Mouse (Mus musculus) megakaryocyte, embryonic 14.5 days (primary cell): Measurements from ENCODE around the gene Zmym4. TPM values are rescaled to one million over a fixed set of nuclear protein-coding genes. Genes with fewer than 3 reads are reported as not detected.

Experiments used
- H3K27me3 ChIP-seq: replicated peaks from 2 replicates; pipeline ENCODE3; 2012; ENCODE audit warnings: inconsistent platforms
- H3K36me3 ChIP-seq: replicated peaks from 2 replicates; pipeline ENCODE3; 2012; ENCODE audit warnings: low read length, inconsistent platforms, mixed read lengths
- H3K4me1 ChIP-seq: 2 replicates; pipeline ENCODE4 v1.6.1; 2012; ENCODE audit warnings: inconsistent platforms
- H3K4me3 ChIP-seq: replicated peaks from 2 replicates; pipeline ENCODE3; 2012; ENCODE audit warnings: moderate library complexity, mild to moderate bottlenecking, inconsistent platforms
- H3K9me3 ChIP-seq: 2 replicates; pipeline ENCODE4 v1.6.1; 2012; ENCODE audit warnings: inconsistent platforms
- FLI1 ChIP-seq: IDR thresholded peaks from 2 replicates; pipeline ENCODE4 v1.6.1; 2012; ENCODE audit warnings: low read length, inconsistent platforms, mixed read lengths
- GATA1 ChIP-seq: IDR thresholded peaks from 3 replicates; pipeline ENCODE4 v1.6.1; 2012; ENCODE audit warnings: mixed read lengths, low read length, inconsistent platforms, borderline replicate concordance
- polyA plus RNA-seq: library from polyadenylated mRNA; stranded (reverse); fragments of >175 nt; gene quantifications from 2 replicates; pipeline ENCODE4 v1.2.3, GENCODE M21; 2012; ENCODE audit warnings: low replicate concordance; ENCODE audit not compliant: insufficient read depth

Gene Zmym4
- polyA plus RNA-seq, 1 experiment = 0.69 TPM

- TF ChIP-seq GATA1 (no peak), FLI1 (no peak)
- H3K4me3 ChIP-seq = no peak overlapping the region
These were observed 24.5 kb downstream of the Zmym4 start for GRCm38 (mm10) chr4:126943421-126943820.

DNA sequence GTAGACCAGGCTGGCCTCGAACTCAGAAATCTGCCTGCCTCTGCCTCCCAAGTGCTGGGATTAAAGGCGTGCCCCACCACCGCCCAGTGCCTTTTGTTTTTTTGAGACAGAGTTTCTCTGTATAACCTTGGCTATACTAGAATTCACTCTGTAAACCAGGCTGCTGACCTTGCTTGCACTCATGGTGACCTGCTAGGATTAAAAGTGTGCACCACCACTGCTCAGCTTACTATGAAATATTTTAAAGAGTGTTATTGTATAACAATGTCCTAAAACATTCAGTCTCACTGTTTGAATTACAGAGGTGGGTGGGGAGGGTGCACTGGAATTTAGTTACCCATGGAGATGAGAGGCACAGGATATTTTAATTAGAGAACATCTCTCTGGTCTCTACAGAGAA is 25.1 kb downstream of the Zmym4 start:
- H3K4me1 ChIP-seq = no peaks in the 10 kb centered on the region
- H3K9me3 ChIP-seq = no peaks in the 10 kb centered on the region
- no peak for TF ChIP-seq FLI1
- TF ChIP-seq GATA1 = no peak
- peaks cover 43% of the 10 kb centered on the region for H3K36me3 ChIP-seq
- no peaks in the 10 kb centered on the region for H3K27me3 ChIP-seq
- no peak overlapping the region for H3K4me3 ChIP-seq

More at GRCm38 (mm10) chr4:126943421-126943820, 24.5 kb downstream of the Zmym4 start:
- peaks cover 37% of the 10 kb centered on the region for H3K36me3 ChIP-seq
- no peaks in the 10 kb centered on the region for H3K9me3 ChIP-seq
- no peaks in the 10 kb centered on the region for H3K4me1 ChIP-seq
- no peaks in the 10 kb centered on the region for H3K27me3 ChIP-seq

DNA sequence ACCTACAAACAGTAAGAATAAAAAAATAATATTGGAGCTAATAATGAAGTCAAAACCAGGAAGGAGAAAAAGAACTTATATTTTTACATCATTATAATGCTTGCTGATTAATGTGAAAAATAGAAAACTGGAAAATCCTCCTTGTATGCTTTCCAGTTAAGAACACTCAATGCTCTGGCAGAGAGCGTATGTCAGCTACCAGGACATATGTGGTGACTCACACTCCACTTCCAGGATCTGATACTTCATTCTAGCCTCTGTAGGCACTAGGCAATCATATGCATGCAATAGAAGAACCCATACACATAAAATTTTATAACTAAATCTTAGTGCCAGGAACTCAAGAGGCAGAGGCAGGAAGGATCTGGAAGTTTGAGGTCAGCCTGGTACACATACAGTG is 40.2 kb downstream of the Zmym4 start:
- Histone ChIP-seq H3K36me3 (peaks cover 50% of the 10 kb centered on the region), H3K4me3 (no peak overlapping the region), H3K4me1 (peaks cover 8% of the 10 kb centered on the region; the same call in 1 of the 2 replicates), H3K9me3 (no peaks in the 10 kb centered on the region), H3K27me3 (no peaks in the 10 kb centered on the region)
- TF ChIP-seq GATA1 (no peak), FLI1 (no peak)

GRCm38 (mm10) chr4:126889879-126890278 is 78.1 kb downstream of the Zmym4 start:
- Histone ChIP-seq H3K4me3 (peak overlapping the region; percentile 84), H3K9me3 (no peaks in the 10 kb centered on the region), H3K4me1 (peaks cover 20% of the 10 kb centered on the region), H3K27me3 (no peaks in the 10 kb centered on the region), H3K36me3 (peaks cover 75% of the 10 kb centered on the region)
- TF ChIP-seq FLI1 = no peak
- no peak for TF ChIP-seq GATA1

DNA sequence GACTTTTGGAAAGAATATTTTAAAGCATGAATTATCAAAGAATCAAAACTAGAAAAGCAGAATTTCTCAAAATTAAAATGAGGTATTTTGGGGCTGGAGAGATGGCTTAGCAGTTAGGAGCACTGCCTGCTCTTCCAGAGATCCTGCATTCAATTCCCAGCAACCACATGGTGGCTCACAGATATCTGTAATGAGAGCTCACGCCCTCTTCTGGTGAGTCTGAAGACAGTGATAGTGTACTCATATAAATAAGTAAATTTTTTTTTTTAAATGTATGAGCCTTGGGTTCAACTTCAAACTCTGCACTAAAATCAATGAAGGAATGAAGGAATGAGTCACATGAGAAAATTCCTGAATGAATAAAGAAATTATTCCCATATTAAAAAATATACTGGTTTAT is 82.0 kb downstream of the Zmym4 start:
- Histone ChIP-seq H3K4me3 (no peak overlapping the region), H3K9me3 (no peaks in the 10 kb centered on the region), H3K27me3 (no peaks in the 10 kb centered on the region), H3K36me3 (peaks cover 66% of the 10 kb centered on the region), H3K4me1 (peaks cover 18% of the 10 kb centered on the region)
- no peak for TF ChIP-seq GATA1
- TF ChIP-seq FLI1 = no peak

DNA sequence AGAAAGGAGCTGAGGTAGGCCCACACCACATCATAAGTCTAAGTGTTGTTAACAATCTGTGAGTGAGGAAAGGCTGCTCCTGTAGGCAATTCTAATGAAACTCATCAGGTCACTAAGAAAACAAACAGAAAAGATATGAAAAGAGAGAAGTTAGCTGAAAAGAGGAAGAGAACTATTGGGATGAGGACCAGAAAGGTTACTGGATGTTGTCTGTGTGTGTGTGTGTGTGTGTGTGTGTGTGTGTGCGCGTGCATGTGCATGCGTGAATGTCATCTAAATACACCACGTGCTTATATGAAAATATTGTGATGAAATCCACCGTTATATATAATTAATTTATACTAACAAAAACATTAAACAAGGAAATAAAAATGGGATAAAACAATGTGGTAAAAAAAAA is 84.3 kb downstream of the Zmym4 start:
- Histone ChIP-seq H3K4me1 (peaks cover under 1% of the 10 kb centered on the region; the same call in 1 of the 2 replicates), H3K27me3 (no peaks in the 10 kb centered on the region), H3K36me3 (peaks cover 78% of the 10 kb centered on the region), H3K4me3 (no peak overlapping the region), H3K9me3 (no peaks in the 10 kb centered on the region)
- TF ChIP-seq FLI1 (no peak), GATA1 (no peak)

GRCm38 (mm10) chr4:126879560-126880275 is 88.2 kb downstream of the Zmym4 start:
- Histone ChIP-seq H3K4me1 (no peaks in the 10 kb centered on the region), H3K27me3 (no peaks in the 10 kb centered on the region), H3K4me3 (no peak overlapping the region), H3K9me3 (no peaks in the 10 kb centered on the region), H3K36me3 (peaks cover 90% of the 10 kb centered on the region)
- TF ChIP-seq FLI1 (no peak), GATA1 (no peak)

DNA sequence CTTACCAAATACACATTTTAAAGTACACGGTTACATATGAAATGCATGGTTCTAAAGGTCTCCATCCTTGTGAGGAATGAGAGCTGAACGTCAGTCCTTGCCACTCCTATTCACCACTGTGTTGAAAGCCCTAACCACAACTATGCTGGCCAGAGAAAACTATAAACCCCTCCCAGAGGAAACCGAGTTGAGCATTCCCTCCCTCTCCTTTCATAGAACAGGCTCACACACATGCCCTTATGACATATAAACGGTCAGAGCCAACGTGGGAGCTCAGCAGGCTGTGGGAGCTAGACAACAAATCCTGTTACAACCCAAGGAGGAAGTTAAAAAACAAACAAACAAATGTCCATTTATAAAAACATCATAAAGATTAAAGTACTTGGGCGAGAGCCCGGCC is 95.2 kb downstream of the Zmym4 start:
- H3K4me1 ChIP-seq = peaks cover 3% of the 10 kb centered on the region; the same call in 1 of the 2 replicates
- H3K4me3 ChIP-seq = no peak overlapping the region
- H3K36me3 ChIP-seq = peaks cover 90% of the 10 kb centered on the region
- no peaks in the 10 kb centered on the region for H3K27me3 ChIP-seq
- TF ChIP-seq FLI1 = no peak
- TF ChIP-seq GATA1 = no peak
- no peaks in the 10 kb centered on the region for H3K9me3 ChIP-seq

DNA sequence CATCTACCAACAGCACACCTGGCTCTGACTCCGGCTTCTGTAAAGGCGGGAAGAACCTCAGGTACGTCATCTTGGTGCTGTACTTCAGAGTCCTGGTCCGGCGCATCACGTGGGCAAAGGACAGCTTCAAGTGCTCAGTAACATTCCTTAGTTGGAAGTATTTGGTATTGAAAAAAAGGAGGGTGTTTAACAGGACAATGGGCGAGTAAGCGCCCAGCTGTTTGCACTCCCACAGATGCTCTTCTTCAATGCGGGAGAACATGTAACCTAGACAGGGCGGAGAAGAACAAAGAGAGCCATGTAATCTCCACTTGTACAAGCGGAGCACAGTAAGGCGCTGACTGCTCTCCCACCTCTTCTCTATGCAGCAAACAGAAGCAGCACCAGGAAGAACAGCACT is 99.2 kb downstream of the Zmym4 start:
- Histone ChIP-seq H3K36me3 (peaks cover 91% of the 10 kb centered on the region), H3K4me3 (no peak overlapping the region), H3K4me1 (peaks cover 3% of the 10 kb centered on the region; the same call in 1 of the 2 replicates), H3K9me3 (no peaks in the 10 kb centered on the region), H3K27me3 (no peaks in the 10 kb centered on the region)
- no peak for TF ChIP-seq FLI1
- TF ChIP-seq GATA1 = no peak

DNA sequence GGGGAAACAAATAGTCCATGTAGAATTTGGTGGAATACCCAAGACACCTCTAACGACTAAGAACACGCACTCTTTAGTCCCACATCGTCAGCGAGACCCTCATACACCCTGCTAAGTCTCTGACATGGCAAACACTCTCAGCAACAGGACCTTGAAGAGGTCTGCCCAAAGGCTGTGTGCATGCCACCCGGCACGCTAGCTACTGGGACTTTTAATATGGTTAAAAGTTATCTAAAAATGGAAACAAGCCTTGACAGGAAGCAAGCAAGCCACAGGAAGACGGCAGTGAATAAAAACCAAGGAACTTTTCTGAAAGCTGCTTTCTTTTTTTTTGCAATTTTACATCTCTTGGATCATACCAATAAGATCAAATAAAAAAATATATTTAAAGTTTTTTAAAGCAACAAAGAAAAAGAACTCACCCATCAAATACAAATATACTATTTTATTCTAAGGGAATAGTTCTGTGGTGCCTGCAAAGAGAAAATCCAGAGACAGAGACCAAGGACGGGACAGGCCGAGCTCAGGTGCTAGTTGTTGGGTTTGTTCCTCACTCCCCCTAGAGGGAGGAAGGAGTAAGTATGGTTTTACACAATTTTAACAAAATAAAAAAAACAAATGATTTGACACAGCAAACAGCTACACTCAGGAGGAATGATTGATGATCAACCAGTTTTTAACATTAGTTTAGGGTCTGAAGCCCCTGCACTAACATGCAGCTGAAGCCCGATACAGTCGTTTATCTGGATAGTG is 106.2 kb downstream of the Zmym4 start:
- Histone ChIP-seq H3K4me3 (peak overlapping the region; percentile 78), H3K4me1 (peaks cover 47% of the 10 kb centered on the region), H3K36me3 (peaks cover 85% of the 10 kb centered on the region), H3K27me3 (no peaks in the 10 kb centered on the region), H3K9me3 (no peaks in the 10 kb centered on the region)
- TF ChIP-seq GATA1 (no peak), FLI1 (no peak)
